Mouse (Mus musculus) adrenal gland, adult 8-10 months (tissue): Measurements from ENCODE around the gene Thbs1. TPM values are rescaled to one million over a fixed set of nuclear protein-coding genes. Genes with fewer than 3 reads are reported as not detected.
"Not testable (repeated sequence)": the region's sequence is repeated elsewhere in the genome, so short reads cannot be mapped to it uniquely, and the experiment has no call there.

Experiments used
- DNase-seq: peaks from one replicate; pipeline ENCODE4 v3.0.0; 2022
- total RNA-seq, 4 experiments: library from RNA; stranded (reverse); gene quantifications; 2 replicates each; pipeline ENCODE4 v1.2.4; 2022

Gene Thbs1
- total RNA-seq, 4 experiments from 2014 or later: 13.4 to 41.0 (median 19.9) TPM

DNA sequence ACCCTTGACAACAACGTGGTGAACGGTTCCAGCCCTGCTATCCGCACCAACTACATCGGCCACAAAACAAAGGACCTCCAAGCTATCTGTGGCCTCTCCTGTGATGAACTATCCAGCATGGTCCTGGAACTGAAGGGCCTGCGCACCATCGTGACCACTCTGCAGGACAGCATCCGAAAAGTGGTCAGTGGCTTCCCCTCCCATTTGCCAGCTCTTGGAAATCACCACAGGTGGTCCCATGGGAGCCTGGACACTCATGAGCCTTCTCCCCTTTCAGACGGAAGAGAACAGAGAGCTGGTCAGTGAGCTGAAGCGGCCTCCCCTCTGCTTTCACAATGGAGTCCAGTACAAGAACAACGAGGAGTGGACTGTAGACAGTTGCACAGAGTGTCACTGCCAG, 3.0 kb downstream of the Thbs1 start:
- DNase-seq: no peak

DNA sequence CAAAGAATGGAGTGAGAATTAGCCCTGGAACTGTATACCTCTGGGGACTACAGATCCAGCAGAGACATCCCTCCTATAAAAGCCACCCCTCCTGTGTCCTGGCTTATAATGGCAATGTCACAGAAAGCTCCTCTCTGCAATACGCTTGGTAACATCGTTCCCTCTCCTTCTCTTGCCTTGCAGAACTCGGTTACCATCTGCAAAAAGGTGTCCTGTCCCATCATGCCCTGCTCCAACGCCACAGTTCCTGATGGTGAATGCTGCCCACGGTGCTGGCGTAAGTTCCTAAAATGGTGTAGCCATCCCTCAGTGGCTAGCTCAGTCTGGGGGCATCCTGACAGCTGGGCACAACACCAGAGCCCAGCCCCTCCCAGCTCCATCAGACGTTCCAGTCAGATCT, 4.0 kb downstream of the Thbs1 start:
- DNase-seq: no peak

DNA sequence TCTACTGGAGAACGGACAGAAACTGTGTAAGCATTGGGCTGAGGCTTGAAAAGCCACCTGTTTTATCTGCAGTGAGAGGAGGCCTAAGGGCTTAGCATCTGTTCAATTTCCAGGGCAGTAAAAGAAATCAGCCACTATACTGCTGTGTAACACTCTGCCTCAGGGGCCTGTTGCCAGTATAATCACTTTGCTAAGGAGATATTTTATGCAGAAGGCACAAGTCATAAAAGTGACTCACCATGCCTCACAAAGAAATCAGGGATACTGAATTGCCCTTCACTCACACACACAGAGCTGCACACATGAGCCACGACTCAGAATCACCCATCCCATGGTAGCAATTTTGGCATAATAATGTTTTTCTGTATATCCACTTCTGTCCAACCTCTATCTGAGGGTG, 4.5 kb downstream of the Thbs1 start:
- no peak for DNase-seq

DNA sequence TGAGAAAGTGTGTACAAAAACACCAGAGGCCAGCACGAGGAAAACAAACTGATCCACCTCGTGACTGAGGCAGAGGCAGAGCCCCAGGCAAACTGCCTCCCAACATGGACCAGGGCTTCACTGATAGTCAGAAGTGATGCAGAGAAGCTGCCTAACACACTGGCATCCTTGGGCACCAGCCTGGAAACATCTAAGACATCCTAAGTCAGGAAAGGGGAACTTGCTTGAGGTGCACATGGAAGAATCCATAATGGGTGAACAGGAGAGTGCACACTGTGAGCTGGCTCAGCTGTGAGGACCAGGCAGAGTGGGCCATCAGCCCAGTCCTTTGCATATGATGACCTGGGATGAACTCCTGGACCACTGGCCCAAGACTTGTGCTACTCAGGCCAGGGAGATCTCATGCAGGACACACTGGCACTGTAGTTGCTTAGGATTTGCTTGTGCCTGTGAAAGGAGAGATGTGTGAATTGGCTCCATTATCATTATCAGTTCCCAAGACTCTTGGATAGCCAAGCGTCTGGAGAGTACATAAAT, 5.1 kb downstream of the Thbs1 start:
- no peak for DNase-seq

DNA sequence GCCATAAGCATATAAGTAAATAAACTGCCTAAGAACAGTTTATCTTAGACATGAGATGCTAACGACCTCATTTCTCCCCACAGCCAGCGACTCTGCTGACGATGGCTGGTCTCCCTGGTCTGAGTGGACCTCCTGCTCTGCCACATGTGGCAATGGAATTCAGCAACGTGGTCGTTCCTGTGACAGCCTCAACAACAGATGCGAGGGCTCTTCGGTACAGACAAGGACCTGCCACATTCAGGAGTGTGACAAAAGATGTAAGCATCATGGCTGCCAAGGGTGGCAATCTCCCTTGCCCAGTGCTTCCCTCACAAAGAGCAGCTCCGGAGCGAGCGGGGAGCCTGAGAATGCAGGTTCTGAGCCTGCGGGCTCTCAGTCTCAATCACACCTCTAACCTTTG, 5.7 kb downstream of the Thbs1 start:
- no peak for DNase-seq

DNA sequence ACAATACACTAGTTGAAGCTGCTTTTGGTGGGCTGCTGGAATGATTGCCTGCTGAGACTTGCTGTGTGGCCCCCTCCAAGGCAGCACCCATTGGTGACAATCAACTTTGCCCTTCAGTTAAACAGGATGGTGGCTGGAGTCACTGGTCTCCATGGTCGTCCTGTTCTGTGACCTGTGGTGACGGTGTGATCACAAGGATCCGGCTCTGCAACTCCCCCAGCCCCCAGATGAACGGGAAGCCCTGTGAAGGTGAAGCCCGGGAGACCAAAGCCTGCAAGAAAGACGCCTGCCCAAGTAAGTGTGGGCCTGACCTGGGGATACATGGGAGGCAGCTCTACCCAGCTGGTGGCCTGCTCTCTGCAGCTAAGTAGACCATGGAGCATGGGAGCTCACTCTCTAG, 6.4 kb downstream of the Thbs1 start:
- DNase-seq: no peak

DNA sequence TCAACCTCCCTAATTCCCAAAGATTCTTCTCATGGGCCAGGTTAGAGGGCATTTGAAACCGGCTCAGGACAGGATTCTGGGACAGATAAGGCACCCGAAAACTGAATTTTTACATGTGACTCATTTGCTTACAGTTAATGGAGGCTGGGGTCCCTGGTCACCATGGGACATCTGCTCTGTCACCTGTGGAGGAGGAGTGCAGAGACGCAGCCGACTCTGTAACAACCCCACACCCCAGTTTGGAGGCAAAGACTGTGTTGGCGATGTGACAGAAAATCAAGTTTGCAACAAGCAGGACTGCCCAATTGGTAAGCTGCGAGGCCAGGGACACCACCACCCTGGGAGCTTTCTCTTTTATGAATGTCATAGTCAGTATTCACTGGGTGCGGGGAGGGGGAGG, 6.8 kb downstream of the Thbs1 start:
- DNase-seq: no peak

DNA sequence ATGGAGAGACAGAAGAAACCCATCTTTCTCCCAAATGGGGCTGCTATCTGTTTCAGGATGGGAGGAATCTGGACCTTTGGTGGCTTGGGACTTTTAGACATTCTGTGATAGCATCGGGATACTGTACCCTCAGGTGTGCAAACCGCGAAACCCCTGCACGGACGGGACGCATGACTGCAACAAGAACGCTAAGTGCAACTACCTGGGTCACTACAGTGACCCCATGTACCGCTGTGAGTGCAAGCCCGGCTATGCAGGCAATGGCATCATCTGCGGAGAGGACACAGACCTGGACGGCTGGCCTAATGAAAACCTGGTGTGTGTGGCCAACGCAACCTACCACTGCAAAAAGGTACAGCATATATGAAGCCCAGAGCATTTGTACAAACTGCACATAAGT, 8.0 kb downstream of the Thbs1 start:
- no peak for DNase-seq

DNA sequence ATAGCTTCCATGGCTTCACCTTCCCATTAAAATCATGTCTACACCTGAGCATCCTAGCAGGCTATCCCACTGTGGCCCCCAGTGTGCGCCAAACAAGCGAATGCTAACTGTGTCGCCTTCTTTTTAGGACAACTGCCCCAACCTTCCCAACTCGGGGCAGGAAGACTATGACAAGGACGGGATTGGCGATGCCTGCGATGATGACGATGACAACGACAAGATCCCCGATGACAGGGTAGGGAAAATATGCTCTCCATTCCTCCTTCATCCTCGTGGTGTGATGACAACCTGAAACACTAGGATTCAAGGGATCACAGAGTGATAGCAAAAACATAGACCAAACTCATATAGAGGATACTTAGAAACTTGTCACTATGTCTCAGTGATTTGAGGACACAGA, 8.4 kb downstream of the Thbs1 start:
- DNase-seq: no peak

DNA sequence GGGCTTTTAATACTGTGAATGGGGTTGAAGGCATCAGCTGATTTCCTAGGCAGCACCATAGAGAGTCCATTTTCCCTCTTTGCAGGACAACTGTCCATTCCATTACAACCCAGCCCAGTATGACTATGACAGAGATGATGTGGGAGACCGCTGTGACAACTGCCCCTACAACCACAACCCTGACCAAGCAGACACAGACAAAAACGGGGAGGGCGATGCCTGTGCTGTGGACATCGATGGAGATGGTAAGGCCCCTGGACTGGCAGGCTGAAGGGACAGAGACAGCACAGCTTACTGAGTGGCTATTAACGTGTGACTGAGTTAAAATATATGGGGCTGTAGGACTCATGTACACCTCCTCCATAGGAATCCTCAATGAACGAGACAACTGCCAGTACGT, 9.1 kb downstream of the Thbs1 start:
- DNase-seq: no peak

DNA sequence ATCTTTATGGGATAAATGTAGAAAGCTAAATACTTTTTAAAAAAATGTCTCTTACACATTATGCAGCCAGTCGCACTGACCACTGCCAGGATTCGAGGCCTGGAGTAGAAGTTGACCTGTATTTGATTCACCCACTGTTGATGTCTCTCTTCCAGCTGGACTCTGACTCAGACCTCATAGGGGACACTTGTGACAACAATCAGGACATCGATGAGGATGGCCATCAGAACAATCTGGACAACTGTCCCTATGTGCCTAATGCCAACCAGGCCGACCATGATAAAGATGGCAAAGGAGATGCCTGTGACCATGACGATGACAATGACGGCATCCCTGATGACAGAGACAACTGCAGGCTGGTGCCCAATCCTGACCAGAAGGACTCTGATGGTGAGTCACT, 10.6 kb downstream of the Thbs1 start:
- DNase-seq: no peak

DNA sequence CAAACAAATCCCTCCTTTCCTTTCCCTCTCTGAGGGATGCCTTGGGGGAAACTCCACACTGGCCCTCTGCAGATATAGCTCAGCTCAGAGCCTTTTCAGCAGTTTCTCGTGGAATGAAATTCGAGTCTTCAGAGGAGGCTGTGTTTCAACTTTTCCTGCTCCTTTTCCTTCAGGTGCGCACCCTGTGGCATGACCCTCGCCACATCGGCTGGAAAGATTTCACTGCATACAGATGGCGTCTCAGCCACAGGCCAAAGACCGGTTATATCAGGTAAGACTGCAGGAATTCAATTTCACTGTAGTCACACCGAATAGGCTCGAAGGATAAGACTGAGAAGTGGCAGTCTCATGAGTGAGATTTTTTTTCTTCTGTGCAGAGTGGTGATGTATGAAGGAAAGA, 12.1 kb downstream of the Thbs1 start:
- no peak for DNase-seq

DNA sequence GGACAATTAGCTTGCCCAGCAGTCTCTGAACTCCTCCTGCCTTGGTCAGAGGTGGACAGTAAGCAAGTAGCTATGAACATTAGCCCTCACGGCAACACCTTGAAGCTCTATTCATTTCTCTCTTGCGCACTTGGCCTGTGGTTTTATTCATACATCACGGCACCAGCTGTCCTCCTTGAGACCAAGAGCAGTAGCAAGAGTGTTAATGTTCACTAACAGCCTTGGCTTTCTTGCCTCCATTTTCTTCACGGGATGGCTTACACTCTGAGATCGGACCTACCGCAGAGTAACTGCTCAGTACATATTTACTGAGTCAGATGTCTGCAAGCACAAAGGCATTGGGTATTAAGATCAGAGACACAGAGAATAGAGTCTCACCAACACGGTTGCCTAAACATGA, 12.8 kb downstream of the Thbs1 start:
- DNase-seq: no peak

DNA sequence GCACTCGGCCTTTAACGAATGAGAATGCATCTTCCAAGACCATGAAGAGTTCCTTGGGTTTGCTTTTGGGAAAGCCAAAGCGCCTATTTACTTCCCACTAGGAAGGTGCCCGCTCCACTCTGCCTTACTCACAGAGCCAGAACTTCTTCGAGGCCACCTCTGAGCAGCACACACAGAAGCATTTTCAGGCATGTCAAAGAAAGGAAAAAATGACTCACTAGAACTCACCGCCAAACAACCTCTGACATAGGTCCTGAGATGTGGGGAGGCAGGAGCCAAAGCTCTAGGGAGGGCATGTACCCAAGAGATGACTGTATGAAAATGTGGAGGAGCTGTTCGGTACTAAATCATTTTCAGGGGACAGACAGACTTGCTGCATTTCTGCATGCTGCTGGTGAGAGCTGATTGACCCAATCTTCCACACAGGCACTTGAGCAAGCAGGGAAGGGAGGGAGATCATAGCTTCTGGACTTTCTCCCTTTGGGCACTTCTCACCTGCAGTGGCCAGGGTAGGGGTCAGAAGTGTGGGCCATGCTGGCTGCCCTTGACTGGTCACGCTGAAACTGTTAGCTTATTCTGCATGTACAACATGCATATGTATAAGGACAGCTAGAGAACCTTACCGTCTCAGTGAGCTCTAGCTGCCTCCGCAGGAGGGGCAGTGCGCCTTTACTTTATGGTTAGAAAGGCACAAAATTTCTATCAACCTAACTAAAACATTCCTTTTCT, 13.7 kb downstream of the Thbs1 start:
- peak; percentile 14 for DNase-seq

DNA sequence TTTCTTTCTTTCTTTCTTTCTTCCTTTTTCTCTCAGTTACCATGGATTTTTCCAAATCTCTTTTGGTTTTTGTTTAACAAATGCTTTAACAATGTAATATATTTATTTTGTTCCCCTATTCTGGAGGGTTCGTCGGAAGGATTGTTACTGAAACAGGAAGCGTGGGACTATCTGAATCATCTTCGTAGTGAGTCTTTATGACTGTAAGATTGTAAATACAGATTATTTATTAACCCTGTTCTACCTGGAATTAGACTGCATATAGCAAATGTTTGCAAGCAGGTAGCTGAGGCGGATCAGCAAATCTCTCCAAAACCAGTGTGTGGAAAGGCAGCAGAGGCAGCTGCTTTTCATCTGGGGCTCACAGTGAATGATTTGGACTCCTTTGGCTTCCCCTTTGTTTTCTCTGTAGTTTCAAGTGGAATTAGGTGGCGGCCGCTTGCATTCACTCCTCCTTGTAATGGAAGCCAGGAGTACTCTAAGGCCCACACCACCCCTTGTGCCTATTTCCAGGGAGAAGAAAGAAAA, 14.3 kb downstream of the Thbs1 start:
- DNase-seq: no peak

DNA sequence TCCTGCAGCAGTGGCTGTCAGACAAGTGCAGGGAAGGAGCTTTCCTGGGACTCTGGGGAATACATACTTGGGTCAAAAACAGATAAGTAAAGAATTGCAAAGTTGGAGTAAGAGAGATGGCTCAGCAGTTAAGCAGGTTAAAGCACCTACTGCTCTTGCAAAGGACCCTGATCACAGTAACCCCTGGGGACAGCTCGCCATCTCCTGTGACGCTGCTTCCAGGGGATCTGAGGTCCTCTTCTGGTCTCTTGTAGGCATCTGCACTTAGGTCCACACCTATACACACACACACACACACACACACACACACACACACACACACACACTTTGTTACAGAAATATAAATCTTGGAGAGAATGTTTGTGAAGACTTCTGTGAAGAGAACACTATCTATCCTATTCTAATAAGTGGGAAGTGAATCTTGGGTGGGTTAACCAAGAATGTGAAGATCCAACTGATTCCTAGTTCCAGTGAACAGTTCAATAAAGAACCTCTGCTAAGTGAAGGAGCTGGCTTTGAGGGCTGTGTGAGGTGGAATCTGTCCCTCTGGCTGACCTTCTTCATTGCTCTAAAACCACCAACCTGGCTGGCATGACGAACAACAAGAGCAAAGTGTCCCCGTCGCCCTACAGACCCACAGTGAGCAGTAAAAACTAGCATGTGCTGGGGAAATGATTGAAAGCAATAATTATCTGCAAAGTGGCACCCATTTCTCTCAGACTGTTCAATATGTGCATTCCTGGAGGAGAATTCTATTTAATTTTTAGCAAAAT, 16.0 kb downstream of the Thbs1 start:
- no peak for DNase-seq

DNA sequence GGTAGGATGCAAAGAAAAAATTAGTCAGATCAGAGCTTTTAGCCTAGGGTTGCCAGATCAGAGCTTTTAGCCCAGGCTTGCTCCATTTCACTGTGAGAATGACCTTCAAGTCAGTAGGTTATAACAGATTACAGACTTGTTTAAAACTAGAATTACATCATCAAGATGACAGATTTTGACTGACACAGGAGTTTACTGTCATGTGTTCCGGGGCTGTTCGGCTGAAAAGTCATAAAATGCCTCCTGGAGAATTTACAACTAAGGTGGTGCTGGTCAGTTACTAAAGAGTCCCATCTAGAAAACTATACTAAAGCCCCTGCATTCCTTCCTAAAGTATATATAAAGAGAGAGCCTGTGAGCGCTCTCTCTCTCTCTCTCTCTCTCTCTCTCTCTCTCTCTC, 16.6 kb downstream of the Thbs1 start:
- no peak for DNase-seq

DNA sequence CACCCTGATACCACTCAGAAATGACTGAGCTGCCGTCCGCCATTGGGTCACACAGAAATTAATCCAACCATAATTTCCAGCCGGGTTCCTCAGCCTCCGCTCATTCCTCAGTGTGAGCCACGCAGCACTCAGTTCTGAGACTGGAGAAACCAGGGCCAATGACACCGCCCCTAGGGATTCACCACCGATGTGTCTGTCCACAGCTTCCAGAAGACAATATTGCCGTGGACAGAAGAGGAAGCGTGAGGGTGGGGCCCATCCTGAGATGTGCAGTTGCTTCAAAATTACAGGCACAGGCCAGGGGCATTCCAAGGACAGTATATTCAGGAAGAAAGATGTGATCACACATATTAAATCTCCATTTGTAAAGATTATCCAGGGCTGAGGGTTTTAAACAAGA, 25.4 kb downstream of the Thbs1 start:
- no peak for DNase-seq

DNA sequence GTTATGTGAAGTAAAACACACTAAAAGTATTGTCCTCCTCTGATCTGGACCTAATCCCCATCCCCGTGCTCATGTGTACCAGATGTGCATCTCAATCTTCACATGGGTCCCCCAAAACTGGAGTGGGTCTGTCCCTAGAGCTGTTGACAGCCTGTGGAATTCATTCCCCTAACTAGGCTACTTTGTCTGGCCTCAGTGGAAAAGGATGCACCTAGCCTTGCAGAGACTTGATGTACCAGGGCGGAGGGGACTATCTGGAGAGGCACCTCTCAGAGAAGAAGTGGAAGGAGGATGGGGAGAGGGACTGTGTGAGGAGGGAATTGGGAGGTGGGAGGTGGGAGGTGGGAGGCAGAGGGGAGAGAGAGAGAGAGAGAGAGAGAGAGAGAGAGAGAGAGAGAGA, 26.1 kb downstream of the Thbs1 start:
- no peak for DNase-seq

DNA sequence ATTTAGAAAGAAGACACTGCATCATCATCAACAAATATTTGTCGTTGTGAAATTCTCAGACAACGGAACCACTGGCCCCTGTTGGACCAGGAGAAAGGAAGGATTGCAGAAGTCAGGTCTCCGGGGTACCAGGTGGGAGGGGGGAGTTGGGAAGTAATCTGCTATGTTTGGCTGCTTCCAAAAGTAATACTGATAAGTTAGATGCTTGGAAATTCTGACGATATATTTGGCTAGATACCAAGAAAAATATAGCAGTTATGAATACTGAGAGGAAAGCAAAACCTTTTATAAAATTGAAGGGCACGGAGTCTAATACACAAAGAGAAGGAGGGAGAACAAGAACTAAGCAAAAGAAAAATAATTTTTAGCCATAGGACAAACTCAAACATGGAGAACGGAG, 27.6 kb downstream of the Thbs1 start:
- DNase-seq: no peak

DNA sequence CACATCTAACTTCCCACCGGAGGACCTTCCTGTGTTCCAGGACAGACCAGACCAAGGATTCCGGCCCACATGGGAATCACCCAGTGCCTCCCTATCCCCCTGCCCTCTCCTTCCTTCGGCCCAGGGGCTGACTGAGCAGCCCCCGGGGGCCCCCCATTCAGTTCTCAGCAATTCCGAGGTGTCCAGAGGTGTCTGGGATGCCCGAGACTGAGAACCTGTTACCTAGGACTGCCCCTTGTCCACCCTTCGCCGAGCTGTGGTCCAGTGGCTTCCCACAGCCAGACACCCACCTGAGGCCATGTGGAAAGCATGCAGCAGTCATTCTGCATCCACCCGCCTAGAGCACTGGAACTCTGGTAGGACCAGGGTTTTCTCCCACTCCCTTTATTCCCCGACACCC, 30.0 kb downstream of the Thbs1 start:
- DNase-seq: no peak

DNA sequence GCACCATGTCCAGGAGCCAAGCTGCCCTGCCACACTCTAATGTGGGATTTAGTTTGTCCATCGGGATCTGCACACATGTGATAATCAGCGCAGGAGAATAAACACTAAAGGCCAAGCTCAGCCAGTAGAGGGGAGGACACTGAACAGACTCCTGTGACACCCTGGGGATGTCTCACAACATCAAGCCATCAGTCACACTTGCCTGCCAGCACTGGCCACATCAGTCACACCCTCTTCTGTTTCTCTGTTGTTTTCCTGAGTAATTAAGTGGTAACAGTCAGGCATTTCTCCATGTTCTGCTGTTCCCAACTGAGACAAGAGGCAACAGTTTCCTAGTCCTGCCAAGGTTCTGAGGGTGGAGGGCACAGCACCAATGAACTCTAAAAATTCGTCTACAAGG, 36.1 kb downstream of the Thbs1 start:
- DNase-seq: not testable (repeated sequence)

DNA sequence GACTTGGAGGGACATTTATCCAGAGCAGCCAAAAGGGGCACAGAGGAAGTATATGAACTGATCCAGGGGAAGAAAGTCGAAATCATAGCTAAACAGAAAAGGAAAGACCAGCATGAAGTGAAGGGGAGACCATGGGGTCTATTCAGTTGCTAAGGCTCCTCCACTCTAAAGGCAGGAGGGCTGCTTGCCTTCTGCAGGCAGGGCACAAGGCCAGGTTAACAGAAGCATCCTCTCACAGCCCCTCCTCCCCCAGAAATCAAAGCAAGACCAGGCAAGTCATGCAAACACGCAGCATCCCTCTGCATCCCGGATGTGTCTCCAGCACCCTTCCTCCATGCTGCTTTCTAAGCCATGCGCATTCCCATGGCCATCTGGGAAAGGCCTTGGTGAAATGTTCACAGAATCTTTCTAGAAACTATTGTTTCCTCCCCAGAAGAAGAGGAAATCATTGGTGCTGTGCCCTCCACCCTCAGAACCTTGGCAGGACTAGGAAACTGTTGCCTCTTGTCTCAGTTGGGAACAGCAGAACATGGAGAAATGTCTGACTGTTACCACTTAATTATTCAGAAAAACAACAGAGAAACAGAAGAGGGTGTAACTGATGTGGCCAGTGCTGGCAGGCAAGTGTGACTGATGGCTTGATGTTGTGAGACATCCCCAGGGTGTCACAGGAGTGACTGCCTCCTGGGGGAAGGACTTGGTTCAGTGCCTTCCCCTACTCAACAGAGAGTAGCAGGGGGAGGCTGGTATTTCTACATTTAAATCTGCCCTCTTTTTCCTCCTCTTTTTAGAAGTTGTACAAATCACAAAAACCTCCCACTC, 36.9 kb downstream of the Thbs1 start:
- no peak for DNase-seq
